Mouse (Mus musculus) layer of hippocampus, adult 9-11 months (tissue): ENCODE results near the gene Dkc1.
"Not testable (repeated sequence)": the region's sequence is repeated elsewhere in the genome, so short reads cannot be mapped to it uniquely, and the experiment has no call there.

Source experiments
- DNase-seq: peaks from one replicate; pipeline ENCODE4 v3.0.0; 2022

The Dkc1 gene

DNA sequence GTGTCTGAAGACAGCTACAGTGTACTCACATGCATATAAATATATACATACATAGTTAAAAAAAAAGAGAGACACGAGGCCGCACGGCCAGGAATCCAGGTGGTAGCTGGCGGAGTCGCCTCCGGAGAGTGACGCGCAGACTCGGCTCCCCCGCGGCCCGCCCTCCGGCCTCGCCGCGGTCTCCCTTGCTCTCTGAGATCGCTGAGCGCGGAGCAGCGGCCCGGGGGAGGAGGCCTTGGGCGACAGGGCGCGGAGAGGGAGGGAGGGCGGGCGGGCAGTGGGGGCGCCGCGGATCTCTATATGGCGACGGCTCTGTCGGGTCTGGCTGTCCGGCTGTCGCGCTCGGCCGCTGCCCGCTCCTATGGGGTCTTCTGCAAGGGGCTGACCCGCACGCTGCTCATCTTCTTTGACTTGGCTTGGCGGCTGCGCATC is 47.5 kb downstream of the Dkc1 start:
- not testable (repeated sequence) for DNase-seq

DNA sequence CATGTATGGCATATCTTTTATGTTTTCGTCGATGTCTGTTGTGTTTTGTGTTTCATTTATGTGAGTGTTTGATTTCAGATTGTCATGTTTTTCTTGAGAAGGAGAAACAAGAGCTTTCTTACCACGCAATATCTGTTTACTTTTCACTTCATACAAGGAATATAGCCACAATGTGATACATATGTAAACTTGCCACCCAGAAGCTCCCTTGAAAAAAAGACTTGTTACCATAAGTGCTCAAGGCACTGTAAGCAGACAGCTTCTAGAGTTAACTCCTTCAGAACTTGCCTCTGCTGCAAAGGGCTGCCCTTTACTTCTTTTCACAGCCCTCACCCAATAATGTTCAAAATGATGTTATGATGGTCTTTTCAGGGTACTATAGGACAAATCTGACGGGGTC is 52.8 kb downstream of the Dkc1 start:
- DNase-seq = no peak

DNA sequence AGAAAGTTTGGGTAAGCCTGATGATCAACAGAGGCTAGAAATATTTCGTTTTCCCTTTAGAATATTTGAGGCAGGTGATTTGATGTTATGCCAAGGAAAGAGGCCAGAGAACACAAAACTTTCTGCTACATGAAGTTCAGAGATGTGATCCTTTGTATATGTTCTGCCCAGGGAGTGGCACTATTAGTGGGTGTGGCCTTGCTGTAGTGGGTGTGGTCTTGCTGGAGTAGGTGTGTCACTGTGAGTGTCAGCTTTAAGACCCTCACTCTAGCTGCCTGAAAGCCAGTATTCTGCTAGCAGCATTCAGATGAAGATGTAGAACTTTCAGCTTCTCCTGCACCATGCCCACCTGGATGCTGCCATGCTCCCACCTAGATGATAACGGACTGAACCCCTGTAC is 54.6 kb downstream of the Dkc1 start:
- DNase-seq = no peak

DNA sequence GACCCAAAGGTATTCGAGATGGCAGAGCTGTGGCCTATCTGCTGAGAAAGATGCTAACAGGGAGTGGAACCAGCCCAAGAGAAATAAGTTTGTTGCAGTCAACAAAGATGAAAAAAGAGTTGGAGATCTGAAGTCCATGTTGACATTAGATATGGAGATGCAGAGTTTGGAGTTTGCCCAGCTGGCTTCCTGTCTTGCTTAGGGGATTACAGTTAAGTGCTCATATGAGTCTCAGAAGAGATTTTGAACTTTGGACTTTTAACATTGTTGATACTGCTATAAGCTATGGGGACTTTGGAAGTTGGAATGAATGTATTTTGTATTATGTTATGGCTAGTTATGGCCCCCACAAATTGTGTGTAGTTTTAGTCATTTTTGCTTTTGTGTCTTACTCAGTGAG is 56.6 kb downstream of the Dkc1 start:
- DNase-seq = no peak

DNA sequence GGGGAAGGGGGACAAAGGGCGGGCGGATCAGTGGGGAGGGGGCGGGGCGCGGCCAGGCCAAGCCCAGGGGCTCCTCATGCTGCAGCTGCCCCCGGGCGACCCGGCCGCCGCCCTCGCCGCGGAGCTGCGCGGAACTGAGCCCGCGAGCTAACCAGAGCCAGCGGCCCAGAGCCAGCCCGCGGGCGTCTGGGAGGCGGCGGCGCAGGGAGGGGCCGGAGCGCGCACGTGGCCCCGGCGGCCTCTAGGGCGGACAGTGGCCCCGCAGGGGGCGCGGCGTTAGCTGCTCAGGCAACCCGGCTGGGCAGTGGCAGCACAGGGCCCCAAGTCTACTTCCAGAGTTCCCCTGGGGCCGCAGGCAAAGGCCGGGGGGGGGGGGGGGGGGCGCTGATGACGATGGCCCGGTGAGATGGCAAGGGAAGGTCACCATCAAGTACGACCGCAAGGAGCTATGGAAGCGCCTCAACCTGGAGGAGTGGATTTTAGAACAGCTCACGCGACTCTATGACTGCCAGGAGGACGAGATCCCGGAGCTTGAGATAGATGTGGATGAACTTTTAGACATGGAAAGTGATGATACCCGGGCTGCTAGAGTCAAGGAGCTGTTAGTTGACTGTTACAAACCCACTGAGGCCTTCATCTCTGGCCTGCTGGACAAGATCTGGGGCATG is 60.1 kb downstream of the Dkc1 start:
- no peak for DNase-seq
